Mouse (Mus musculus) embryonic facial prominence, embryonic 11.5 days (tissue): ENCODE measurements at regions not wholly inside any gene's neighbourhood (a gene's known extent, or its start where the extent isn't known, plus 50 kb on each side); places are given as distances from the start of the nearest gene placed in this dataset.

Experiments
- ATAC-seq: fragments of 200-750 bp; cut with Nextera tagmentation; replicated peaks from 2 replicates; pipeline ENCODE4 v1.8.0; 2017; ENCODE audit warnings: low read depth; ENCODE audit not compliant: insufficient number of reproducible peaks, low FRiP score, low TSS enrichment
- DNase-seq: peaks from one replicate; pipeline ENCODE4 v3.0.0-alpha.2; 2015; ENCODE audit warnings: low spot score
- H3K27ac ChIP-seq: fragments of 300-500 bp; sonication (generic); replicated peaks from 2 replicates; pipeline ENCODE4 v1.5.1; 2014; ENCODE audit warnings: mild to moderate bottlenecking, low read depth, low read length, control low read depth
- H3K27me3 ChIP-seq: fragments of 300-500 bp; sonication (generic); 2 replicates; pipeline ENCODE4 v1.6.1; 2014; ENCODE audit warnings: mild to moderate bottlenecking, low read length, moderate library complexity, mixed read lengths; ENCODE audit not compliant: control insufficient read depth, insufficient read depth
- H3K36me3 ChIP-seq: fragments of 300-500 bp; sonication (generic); replicated peaks from 2 replicates; pipeline ENCODE4 v1.6.1; 2014; ENCODE audit warnings: low read depth, mild to moderate bottlenecking, low read length, moderate library complexity, mixed read lengths; ENCODE audit not compliant: control insufficient read depth, insufficient read depth
- H3K4me1 ChIP-seq: fragments of 300-500 bp; sonication (generic); 2 replicates; pipeline ENCODE4 v1.6.1; 2014; ENCODE audit warnings: low read length, mixed read lengths; ENCODE audit not compliant: control insufficient read depth, insufficient read depth
- H3K4me2 ChIP-seq: fragments of 300-500 bp; sonication (generic); 2 replicates; pipeline ENCODE4 v1.6.1; 2014; ENCODE audit warnings: low read depth, mild to moderate bottlenecking, control low read depth, low read length, moderate library complexity
- H3K4me3 ChIP-seq: fragments of 300-500 bp; sonication (generic); 2 replicates; pipeline ENCODE4 v1.5.1; 2014; ENCODE audit warnings: low read depth, low read length, control low read depth
- H3K9ac ChIP-seq: fragments of 300-500 bp; sonication (generic); replicated peaks from 2 replicates; pipeline ENCODE4 v1.6.1; 2014; ENCODE audit warnings: mild to moderate bottlenecking, control low read depth, low read length
- H3K9me3 ChIP-seq: fragments of 300-500 bp; sonication (generic); replicated peaks from 2 replicates; pipeline ENCODE4 v1.6.1; 2016; ENCODE audit warnings: mild to moderate bottlenecking, low read length, inconsistent platforms, mixed read lengths; ENCODE audit not compliant: control insufficient read depth
- whole genome bisulfite sequencing: fragments of 180-500 bp; shearing (Covaris S2); extraction: QIAGEN DNeasy Blood & Tissue Kit; methylation state at CpG from one replicate; pipeline ENCODE4 v1.1.7; 2014; 5-methylcytosine and 5-hydroxymethylcytosine counted together

DNA sequence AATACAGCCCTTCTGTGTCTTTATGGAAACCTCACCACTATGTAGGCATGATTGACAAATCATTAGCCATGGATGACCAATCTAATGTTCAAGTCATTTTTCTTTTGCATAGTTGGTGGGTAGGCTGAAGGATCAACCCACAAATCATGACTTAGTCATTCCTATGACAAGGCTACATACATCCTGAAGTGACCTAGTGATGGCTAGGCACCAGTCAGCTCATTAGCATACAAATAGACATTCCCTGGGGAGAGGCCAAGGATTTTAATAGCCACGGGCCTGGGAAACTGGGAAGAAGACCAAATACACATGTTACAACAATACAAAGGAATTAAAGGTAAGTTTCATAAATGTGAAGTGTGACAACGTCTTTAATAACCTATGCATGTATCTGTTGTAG lies 231.1 kb upstream of the Arglu1 start:
- Histone ChIP-seq H3K4me1 (no peaks in the 10 kb centered on the region), H3K9me3 (no peaks in the 10 kb centered on the region), H3K9ac (no peak overlapping the region), H3K27ac (no peak overlapping the region), H3K27me3 (no peaks in the 10 kb centered on the region), H3K36me3 (no peaks in the 10 kb centered on the region), H3K4me3 (no peak overlapping the region), H3K4me2 (no peak overlapping the region)
- ATAC-seq (no peak), DNase-seq (no peak)
- WGBS, result 59% methylated on average over 2 of the region's 2 CpGs

GRCm38 (mm10) chr8:8919582-8920503 lies 229.5 kb upstream of the Arglu1 start:
- H3K4me2 ChIP-seq, result no peak overlapping the region
- no peaks in the 10 kb centered on the region for H3K27me3 ChIP-seq
- H3K9me3 ChIP-seq, result no peaks in the 10 kb centered on the region
- no peak overlapping the region for H3K9ac ChIP-seq
- ATAC-seq (no peak), DNase-seq (peak; percentile 43)
- H3K36me3 ChIP-seq, result no peaks in the 10 kb centered on the region
- H3K27ac ChIP-seq, result no peak overlapping the region
- WGBS, result 22% methylated on average over 11 of the region's 11 CpGs
- H3K4me3 ChIP-seq, result no peak overlapping the region
- no peaks in the 10 kb centered on the region for H3K4me1 ChIP-seq

- H3K36me3 ChIP-seq, result no peaks in the 10 kb centered on the region
- no peak overlapping the region for H3K9ac ChIP-seq
- H3K4me3 ChIP-seq, result no peak overlapping the region
- WGBS, result 75% methylated on average over 9 of the region's 9 CpGs
- no peak overlapping the region for H3K27ac ChIP-seq
- no peaks in the 10 kb centered on the region for H3K27me3 ChIP-seq
- H3K4me1 ChIP-seq, result no peaks in the 10 kb centered on the region
- DNase-seq (no peak), ATAC-seq (no peak)
- no peak overlapping the region for H3K4me2 ChIP-seq
- no peaks in the 10 kb centered on the region for H3K9me3 ChIP-seq
These were observed 228.7 kb upstream of the Arglu1 start for GRCm38 (mm10) chr8:8919040-8919439.

GRCm38 (mm10) chr8:8907478-8908165 lies 217.3 kb upstream of the Arglu1 start:
- no peak for ATAC-seq
- no peaks in the 10 kb centered on the region for H3K27me3 ChIP-seq
- no peak for DNase-seq
- WGBS, result 67% methylated on average over 7 of the region's 7 CpGs
- H3K9me3 ChIP-seq, result no peaks in the 10 kb centered on the region
- no peaks in the 10 kb centered on the region for H3K4me1 ChIP-seq
- no peak overlapping the region for H3K4me2 ChIP-seq
- no peak overlapping the region for H3K27ac ChIP-seq
- no peaks in the 10 kb centered on the region for H3K36me3 ChIP-seq
- H3K4me3 ChIP-seq, result no peak overlapping the region
- no peak overlapping the region for H3K9ac ChIP-seq

DNA sequence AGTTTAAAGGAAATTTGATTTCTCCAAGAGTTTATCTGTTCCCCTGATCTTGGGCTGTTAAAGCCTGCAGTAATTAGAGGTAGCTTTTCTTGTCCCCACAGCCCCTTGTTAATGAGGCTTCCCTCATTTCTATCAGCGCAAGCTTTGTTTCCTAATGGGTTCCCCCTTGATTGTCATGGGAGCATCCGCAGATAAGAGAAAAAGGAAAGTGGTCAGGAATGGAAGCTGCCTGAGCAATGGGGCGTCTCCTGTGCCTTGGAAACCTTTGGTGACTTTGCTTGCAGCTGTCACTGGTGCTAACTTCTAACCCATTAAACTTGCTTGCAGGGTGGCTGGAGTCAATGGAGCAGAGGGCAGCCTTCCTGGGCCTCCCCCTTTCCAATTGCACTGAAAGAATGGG lies 202.7 kb upstream of the Arglu1 start:
- ATAC-seq (no peak), DNase-seq (no peak)
- Histone ChIP-seq H3K9me3 (no peaks in the 10 kb centered on the region), H3K4me2 (no peak overlapping the region), H3K27me3 (no peaks in the 10 kb centered on the region), H3K27ac (no peak overlapping the region), H3K36me3 (no peaks in the 10 kb centered on the region), H3K4me1 (no peaks in the 10 kb centered on the region), H3K9ac (no peak overlapping the region), H3K4me3 (no peak overlapping the region)
- WGBS, result 49% methylated on average over 3 of the region's 3 CpGs

- no peaks in the 10 kb centered on the region for H3K4me1 ChIP-seq
- no peaks in the 10 kb centered on the region for H3K36me3 ChIP-seq
- ATAC-seq (no peak), DNase-seq (no peak)
- H3K27ac ChIP-seq, result no peak overlapping the region
- H3K4me3 ChIP-seq, result no peak overlapping the region
- no peak overlapping the region for H3K4me2 ChIP-seq
- H3K9me3 ChIP-seq, result no peaks in the 10 kb centered on the region
- 62% methylated on average over 5 of the region's 5 CpGs for WGBS
- H3K9ac ChIP-seq, result no peak overlapping the region
- no peaks in the 10 kb centered on the region for H3K27me3 ChIP-seq
These were observed 187.0 kb upstream of the Arglu1 start for GRCm38 (mm10) chr8:8877286-8877685.

GRCm38 (mm10) chr8:8876879-8877278 lies 186.6 kb upstream of the Arglu1 start:
- Histone ChIP-seq H3K9ac (no peak overlapping the region), H3K27me3 (no peaks in the 10 kb centered on the region)
- no peak for DNase-seq

GRCm38 (mm10) chr8:8876469-8876868 lies 186.1 kb upstream of the Arglu1 start:
- no peaks in the 10 kb centered on the region for H3K27me3 ChIP-seq
- ATAC-seq, result no peak

More at GRCm38 (mm10) chr8:8876879-8877278, 186.6 kb upstream of the Arglu1 start:
- Histone ChIP-seq H3K4me2 (no peak overlapping the region), H3K4me1 (no peaks in the 10 kb centered on the region), H3K27ac (no peak overlapping the region), H3K4me3 (no peak overlapping the region), H3K36me3 (no peaks in the 10 kb centered on the region), H3K9me3 (no peaks in the 10 kb centered on the region)
- WGBS, result 49% methylated on average over 9 of the region's 9 CpGs
- ATAC-seq, result no peak; the same call in 1 of the 2 replicates

More at GRCm38 (mm10) chr8:8876469-8876868, 186.1 kb upstream of the Arglu1 start:
- no peaks in the 10 kb centered on the region for H3K36me3 ChIP-seq
- H3K27ac ChIP-seq, result no peak overlapping the region
- no peak overlapping the region for H3K4me3 ChIP-seq
- DNase-seq, result no peak
- H3K9ac ChIP-seq, result no peak overlapping the region
- H3K4me1 ChIP-seq, result no peaks in the 10 kb centered on the region
- no peak overlapping the region for H3K4me2 ChIP-seq
- no peaks in the 10 kb centered on the region for H3K9me3 ChIP-seq
- 74% methylated on average over 6 of the region's 6 CpGs for WGBS
